Mouse (Mus musculus): ENCODE data around the gene Thsd4.
"Not testable (repeated sequence)": the region's sequence is repeated elsewhere in the genome, so short reads cannot be mapped to it uniquely, and the experiment has no call there.

Gene Thsd4

DNA sequence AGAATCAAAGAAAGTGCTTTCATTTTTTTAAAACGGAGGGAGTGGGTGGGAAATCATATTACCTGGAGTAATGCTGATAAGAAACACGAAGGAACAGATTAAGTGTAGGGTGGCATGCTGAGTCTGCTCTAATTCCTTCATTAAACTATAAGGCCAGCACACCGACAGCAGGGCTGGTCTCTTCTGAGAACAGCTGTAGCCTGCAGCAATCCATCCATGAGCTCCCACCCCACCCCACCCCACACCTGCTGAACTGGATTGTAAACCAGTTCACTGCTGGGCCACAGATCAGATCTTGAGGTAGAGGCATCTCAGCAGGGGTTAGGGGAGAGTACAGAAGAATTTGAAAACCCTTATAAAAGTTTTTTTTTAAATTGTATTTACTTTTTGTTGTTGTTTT lies 566.6 kb downstream of the Thsd4 start:
- in situ Hi-C loops (cut with MboI; ENCODE audit: low sequenced_read_pairs): loop anchor here (10.0 kb wide), 1 partner anchor 230 kb away; no protein-coding TSS in a partner anchor

DNA sequence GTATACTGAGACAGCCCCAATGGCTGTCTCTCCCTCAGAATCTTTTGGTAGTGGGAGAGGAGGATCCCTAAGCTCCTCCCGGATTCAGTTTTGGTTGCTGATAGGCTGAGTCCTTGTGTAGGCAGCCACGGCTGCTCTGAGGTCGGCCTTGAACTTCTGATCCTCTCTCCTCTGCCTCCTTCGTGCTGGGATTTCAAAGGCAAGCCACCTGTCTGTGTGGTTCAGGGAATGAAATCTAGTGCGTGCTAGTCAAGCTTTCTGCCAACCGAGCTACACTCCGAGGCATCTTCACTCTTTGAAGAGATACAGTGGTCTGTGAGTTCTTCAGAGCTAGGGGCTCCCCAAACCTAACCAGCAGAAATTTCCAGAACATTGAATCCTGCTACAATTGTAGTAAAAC lies 568.3 kb downstream of the Thsd4 start:
- in situ Hi-C loops (cut with MboI; ENCODE audit: low sequenced_read_pairs): loop anchor here (10.0 kb wide), 1 partner anchor 229 kb away; no protein-coding TSS in a partner anchor

DNA sequence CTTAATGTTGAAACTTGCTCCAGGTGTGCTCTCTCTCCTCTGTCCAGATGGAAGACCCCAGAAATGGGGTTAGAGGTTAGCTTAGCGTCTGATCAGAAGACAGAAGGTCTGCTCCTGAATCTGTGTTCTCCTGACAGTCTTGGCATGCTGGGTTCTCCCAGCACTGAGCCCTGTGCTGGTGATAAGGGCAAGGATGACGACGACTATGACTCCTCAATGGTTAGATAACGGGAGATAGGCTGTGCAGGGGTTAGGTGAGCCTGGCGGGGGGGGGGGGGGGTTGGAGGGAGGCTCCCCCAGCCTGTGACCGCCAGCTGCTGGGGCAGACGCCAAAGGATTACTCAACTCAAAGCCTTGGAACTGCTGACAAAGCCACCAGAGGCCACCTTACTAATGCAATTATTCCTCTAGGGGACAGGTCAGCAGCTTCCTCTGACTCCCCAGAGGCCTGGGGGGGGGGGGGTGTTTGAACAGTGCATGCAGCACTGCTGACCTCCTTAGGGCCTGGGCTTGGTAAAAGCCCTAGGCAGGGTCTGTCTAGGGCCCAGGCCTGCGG lies 569.3 kb downstream of the Thsd4 start:
- in situ Hi-C loops (cut with MboI; ENCODE audit: low sequenced_read_pairs): loop anchor here (10.0 kb wide), 1 partner anchor 228 kb away; no protein-coding TSS in a partner anchor

DNA sequence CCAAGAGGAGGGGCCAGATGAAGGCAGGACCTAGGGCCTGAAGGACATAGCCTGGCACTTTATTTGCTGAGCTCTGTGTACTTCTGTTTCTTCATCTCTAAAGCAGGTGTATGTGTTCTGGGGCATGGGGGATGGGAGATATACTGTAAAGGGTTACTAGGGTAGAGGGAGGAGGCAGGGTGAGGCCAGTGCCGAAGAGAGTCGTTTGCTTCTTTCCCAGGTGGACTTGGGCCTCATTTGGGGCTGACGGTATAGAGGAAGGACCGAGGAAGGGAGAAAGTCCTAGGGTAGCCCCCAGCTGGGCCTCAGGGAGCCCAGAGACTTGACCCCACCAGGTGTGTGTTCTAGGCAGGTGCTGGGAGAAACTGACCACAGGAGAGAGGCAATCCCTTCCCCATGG lies 569.9 kb downstream of the Thsd4 start:
- in situ Hi-C loops (cut with MboI; ENCODE audit: low sequenced_read_pairs): loop anchor here (10.0 kb wide), 1 partner anchor 227 kb away; no protein-coding TSS in a partner anchor

DNA sequence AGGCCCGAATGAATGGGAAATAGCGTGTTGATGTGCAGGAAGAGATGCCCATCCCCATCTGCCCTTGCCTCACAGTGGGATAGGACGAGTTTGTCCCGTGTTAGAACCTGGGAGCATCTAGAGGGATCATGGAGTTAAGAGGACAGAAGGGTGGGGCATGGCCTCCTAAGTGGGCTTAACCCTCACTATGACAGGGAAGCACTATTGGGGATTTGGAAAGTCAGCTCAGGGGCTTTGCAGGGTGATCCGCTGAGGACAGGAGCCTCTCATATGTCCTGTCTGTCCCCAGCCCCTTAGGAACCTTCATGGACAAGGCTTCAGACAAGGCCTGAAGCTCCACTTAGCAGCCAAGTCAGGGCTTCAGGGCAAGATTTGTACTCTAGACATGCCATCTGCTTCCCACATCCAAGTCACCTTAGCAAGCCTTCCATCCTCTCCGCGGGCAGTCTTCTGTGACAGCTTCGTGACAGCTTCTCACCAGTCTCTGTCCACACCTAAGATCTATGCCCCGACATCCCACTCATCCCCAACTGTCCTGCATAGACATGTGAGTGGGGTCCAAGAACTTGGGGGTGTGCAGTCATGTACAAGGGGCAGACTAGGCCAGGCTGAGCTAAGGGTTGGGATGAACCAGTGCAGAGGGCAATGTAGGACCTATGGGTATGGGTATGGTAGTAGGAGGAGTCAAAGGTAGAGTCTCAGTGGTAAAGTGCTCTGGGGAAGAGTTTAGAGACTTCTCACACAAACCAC lies 570.7 kb downstream of the Thsd4 start:
- in situ Hi-C loops (cut with MboI; ENCODE audit: low sequenced_read_pairs): loop anchor here (10.0 kb wide), 1 partner anchor 226 kb away; no protein-coding TSS in a partner anchor

DNA sequence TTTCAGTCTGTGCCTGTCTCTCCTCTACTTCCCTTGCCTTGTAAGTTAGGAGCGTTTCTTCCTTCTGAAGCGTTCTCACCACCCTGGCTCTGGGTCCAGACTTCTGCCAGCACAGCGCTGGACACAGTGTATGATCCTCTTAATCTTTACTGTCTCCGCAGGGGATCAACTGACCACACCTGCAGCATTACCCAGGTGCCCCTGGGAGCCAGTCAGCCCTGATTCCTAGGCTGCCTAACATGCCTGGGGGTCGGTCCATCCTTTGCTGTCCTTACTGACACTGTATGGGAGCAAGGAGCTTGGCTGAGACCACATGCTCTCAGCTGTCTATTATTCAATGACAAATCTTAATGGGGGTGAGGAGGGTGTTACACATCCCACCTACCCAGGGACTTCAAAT lies 571.9 kb downstream of the Thsd4 start:
- in situ Hi-C loops (cut with MboI; ENCODE audit: low sequenced_read_pairs): loop anchor here (10.0 kb wide), 1 partner anchor 225 kb away; no protein-coding TSS in a partner anchor

DNA sequence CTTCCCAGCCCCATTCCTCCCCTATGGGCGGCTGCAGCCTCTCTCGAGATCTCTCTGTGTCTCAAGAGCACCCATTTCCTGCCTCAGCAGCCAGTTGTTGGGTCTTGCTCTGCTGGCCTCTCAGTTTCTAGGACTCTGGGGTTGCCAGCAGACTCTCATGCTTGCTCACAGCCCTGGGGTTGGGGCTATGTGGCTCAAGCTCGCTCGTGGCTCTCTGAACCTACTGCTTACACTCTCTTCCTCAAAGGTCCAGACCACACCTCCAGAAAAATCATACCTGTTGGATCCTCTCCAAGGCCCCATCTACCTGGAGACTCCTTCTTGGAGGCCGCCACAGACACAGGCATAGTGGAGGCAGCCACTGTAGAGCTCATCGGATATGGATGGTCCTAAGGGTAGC lies 572.3 kb downstream of the Thsd4 start:
- in situ Hi-C loops (cut with MboI; ENCODE audit: low sequenced_read_pairs): no loop called here

DNA sequence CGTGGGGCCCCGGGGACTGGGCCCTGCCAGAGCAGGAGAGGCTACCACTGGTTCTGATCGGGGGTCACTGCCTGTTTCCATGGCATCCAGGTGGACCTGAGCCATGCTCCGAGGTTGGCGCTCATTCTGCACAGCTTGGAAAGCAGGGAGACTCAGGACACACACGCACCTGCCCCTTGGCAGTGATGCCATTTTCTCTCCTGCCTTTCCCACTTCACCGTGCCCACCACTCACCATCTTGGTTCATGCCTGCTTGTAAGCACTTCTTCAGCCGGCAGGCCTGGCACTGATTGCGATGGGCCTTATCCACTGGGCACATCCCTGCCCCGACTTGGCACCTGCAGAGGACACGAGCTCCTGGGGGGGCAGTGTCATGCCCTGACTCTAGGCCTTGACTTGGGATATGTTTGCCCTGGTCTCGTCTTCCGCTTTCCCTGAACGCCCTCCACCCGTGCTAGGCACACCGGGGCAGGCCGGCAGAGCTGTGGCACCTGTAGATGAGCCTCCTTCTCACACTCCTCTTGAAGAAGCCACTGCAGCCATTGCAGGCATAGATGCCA lies 573.1 kb downstream of the Thsd4 start:
- in situ Hi-C loops (cut with MboI; ENCODE audit: low sequenced_read_pairs): no loop called here

DNA sequence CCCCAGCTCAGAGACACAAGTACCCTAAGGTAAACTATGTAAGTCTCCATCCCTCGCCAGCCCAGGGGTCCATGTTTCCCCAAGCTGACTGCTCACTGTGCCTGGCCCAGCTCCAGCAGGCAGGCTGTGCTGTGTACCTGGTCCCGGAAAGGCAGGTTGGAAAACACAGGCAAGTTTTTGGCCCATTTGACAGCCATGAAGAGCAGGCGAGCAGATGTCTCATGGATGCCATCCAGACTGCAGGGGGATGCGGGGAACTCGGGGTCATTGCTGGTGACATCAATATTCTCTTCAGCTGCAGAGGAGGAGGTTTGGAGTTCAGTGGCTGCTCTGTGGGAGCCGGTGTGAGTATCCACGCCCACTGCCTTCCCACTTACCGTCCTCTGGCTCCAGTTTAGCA lies 573.6 kb downstream of the Thsd4 start:
- in situ Hi-C loops (cut with MboI; ENCODE audit: low sequenced_read_pairs): no loop called here

DNA sequence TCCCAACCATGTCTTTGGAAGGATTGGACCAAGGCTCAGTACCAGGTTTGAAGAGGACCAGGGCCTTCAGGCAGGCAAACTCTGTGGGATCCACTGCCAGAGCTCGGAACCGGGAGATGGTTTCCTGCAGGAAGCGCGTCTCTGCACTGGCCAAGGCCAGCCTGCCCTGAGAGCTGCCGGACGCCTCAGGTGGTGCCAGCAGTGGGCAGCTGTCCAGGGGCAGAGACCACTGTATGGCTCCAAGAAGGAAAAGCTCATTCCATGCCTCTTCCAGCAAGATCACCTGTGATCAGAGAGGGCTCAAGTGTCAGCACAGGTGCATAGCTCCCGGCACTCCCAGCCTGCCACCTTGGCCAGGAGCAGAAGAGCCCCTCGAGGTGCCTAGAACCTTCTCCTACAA lies 574.6 kb downstream of the Thsd4 start:
- in situ Hi-C loops (cut with MboI; ENCODE audit: low sequenced_read_pairs): no loop called here

DNA sequence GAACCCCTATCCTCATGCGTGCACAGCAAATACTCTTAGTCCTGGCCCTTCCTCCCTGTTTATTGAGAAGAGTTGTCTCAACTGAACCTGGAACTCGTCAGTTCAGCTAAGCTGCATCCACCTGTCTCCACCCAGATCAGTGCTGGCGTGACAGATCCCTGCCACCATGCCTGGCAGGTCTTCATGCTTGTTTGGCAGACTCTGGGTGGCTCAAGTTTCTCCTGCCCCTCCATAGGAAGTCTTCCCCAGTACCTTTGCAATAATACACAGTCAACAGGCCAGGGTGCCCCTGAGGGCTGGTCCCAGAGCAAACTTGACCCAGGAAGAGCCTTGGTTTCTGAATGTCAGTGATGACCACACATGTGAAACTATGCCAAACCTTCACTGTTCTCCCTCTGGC lies 576.6 kb downstream of the Thsd4 start:
- in situ Hi-C loops (cut with MboI; ENCODE audit: low sequenced_read_pairs): no loop called here

DNA sequence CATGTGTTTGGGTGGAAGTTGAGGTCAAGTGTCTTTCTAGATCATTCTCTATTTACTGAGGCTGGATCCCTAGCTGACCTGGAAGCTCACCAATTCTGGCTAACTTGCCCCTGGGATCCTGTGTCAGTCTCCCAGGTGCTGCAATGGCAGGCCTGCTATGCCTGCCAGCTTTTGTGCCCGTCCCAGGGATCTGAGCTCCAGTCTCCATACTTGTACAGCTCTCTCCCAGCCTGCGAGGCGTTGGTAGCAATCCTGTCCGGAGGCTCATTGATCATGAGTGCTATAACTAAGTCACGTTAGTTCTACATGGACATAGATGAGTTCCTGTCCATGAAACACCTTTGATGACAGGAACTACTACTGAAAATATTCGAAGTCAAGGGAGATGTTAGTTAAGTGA lies 578.0 kb downstream of the Thsd4 start:
- in situ Hi-C loops (cut with MboI; ENCODE audit: low sequenced_read_pairs): no loop called here

DNA sequence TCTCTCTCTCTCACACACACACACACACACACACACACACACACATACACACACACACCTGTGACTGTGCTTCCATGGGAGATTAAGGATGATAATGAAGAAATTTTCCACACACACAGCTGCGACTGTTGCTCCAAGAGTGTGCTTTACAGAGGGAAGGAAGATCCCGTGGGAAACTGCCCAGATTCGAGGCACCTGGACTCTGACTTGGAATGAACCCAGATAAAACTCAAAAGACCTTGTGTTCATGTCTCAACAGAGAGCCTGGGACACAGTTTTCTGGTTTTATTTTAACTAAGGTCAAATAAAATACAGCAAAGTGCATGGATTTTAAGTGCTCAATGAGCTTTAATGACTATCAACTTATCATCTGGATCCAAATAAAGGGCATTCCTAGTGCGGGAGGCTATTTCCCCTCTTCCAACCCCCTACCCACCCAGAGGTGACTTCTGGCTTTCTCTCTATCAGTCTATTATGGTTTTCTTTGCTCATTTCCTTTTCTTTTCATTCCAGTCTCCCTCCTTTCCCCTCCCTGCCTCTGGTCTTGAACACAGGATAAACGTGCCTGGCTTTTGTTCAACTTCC lies 579.3 kb downstream of the Thsd4 start:
- in situ Hi-C loops (cut with MboI; ENCODE audit: low sequenced_read_pairs): no loop called here

DNA sequence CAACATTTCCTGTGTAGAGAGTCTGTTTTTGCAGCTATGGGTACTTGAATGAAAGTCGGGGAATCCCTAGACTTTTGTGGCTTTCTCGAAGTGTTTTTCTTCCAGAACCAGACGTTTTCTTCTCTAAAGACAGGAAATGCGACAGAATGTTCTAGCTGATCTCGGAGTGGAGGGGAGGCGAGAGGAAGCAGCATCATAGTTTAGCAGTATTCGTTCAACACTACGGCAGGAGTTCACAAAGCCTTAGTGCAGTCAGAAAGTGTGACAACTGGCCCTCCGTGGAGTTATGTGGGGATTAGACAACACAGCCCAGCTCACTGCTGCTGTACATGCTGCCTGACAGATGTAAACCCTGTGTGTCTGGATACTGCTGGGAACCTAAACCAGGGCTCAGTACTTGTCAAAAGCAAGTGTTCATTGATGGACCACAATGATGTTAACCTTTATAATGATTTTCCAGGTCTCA lies 579.9 kb downstream of the Thsd4 start:
- in situ Hi-C loops (cut with MboI; ENCODE audit: low sequenced_read_pairs): no loop called here

DNA sequence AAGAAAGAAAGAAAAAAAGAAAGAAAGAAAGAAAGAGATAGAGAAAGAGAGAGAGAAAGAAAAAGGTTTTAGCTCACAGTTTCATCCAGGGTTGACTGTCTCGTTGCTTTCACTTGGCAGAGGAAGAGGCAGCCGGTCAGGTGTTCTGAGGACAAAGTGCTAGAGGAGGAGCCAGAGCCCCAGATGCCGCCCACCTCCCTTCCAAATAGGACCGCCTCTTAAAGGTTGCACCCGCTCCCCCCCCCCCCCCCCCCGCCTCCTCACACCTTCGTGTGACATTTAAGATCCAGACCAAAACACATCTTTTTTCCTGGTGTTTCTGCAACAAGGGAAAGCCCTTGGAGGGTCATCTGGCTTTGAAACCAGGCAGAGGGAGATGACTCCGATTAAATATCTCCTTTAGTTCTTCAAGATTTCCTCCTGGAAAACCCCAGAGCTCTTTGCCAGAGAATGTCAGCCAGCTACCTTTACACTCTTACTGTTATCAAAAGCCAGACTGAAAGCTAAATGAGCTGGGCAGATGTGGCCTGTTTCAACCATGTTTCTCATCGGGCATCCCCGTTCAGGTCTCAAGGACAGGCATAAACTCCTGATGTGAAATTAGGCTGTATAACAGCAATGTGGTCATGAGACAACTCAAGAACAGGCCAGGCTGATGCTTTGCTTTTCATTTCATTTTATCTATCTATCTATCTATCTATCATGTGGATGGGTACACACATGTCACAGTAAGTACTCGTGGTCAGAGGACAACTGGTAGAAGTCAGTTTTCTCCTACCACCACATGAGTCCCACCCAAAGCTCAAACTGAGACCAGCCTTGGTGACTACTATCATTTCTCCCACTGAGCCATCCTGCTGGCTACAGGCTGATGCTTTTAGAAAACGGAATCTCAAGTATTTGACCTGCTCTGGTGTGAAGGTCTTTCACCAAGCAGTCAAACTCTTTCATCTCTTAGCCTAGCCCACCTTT lies 580.6 kb downstream of the Thsd4 start:
- in situ Hi-C loops (cut with MboI; ENCODE audit: low sequenced_read_pairs): no loop called here

DNA sequence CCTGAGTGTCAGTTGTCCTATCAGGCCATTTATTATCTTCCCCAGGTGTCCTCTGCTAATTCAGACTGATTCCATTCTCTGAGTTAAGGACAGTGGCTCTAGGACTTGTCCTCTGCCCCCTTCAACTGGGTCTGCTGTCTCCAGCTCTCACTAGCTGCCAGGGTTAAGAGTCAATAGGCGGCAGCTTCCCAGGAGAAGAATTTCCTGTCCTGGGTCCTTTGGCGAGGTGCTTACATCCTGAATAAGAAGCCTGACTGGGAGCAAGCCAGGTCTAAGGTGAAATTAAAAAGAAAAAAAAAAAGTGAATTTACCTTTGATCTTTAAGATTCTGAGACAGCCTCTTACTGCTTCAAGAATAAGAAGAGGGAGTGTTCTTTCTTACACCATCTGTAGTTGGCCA lies 582.2 kb downstream of the Thsd4 start:
- in situ Hi-C loops (cut with MboI; ENCODE audit: low sequenced_read_pairs): no loop called here

DNA sequence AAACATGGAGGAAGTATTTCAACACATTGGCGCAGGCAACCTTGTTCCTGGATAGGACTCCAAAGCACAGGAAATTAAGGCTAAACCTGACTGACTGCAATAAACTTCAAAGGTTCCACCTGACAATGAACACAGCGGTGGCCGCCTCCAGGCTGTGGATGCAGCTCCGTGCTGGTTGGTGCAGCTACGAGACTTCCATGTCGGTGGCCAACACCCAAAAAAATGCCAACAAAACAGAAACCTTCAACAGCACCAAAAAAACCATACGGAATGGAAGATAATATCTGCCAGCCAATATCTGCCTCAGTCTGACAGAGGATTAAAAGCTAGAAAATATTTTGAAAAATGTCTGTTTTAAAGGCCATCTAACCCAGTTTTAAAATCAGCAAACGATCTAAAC lies 583.3 kb downstream of the Thsd4 start:
- in situ Hi-C loops (cut with MboI; ENCODE audit: low sequenced_read_pairs): no loop called here

DNA sequence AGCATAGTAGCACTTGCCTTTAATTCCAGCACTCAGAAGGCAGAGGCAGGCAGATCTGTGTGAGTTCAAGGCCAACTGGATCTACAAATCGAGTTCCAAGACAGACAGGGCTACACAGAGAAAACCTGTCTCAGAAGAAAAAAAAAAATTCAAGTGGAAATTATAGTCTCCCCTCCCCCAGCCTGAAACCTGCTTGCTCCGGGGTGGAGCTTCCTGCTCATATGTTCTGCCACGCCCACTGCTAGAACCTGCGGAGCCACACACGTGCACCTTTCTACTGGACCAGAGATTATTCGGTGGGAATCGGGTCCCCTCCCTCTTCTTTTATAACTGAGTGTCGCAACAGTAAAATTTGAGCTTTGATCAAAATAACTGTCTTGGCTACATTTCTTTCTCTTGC lies 586.0 kb downstream of the Thsd4 start:
- in situ Hi-C loops (cut with MboI; ENCODE audit: low sequenced_read_pairs): not testable (repeated sequence)

DNA sequence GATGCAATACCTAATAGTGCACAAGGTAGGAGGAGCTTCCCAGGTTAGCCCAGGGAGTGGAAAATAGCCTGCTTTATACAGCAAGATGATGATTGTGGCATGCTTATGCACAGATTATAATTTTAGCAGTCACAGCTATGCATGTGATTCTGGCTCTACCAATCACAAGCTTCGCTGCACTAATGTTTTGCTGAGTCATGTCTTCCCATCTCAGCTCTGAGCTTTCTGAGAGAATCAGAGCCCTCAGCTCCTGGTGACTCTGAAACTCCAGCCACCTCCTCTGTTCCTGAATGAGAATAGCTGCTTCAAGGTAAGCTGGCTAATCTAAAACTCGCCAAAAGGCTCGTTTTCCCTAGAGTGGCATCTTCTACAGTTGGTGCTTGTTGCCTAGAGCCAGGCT lies 591.6 kb downstream of the Thsd4 start:
- in situ Hi-C loops (cut with MboI; ENCODE audit: low sequenced_read_pairs): no loop called here

Measured in CH12F3 (cell line).